Mouse (Mus musculus): ENCODE data around the gene Trim29. TPM values are rescaled to one million over a fixed set of nuclear protein-coding genes. Genes with fewer than 3 reads are reported as not detected.

Gene Trim29
- total and polyA plus RNA-seq, 3 experiments = not detected

GRCm38 (mm10) chr9:43293058-43293457 lies 17.6 kb upstream of the Trim29 start:
- no peaks in the 10 kb centered on the region for H3K36me3 ChIP-seq (ENCODE audit: control insufficient read depth in 1 of 2, insufficient read depth in 2 of 2, low read length in 2 of 2)
- H3K79me2 ChIP-seq (ENCODE audit: control insufficient read depth, insufficient read depth, low read length, poor library complexity) = no peaks in the 10 kb centered on the region
- H3K9me3 ChIP-seq (replicated peaks; ENCODE audit: insufficient read depth, low read length) = no peaks in the 10 kb centered on the region
- TF ChIP-seq POLR2AphosphoS2 (IDR thresholded peaks at IDR 0.05; ENCODE audit: low read length) (no peak), ZNF384 (IDR thresholded peaks at IDR 0.05; ENCODE audit: low read depth, low read length) (no peak), GABPA (IDR thresholded peaks at IDR 0.05; ENCODE audit: low read depth, low read length) (no peak), TAL1 (IDR thresholded peaks at IDR 0.05; ENCODE audit: low read length) (no peak), USF2 (IDR thresholded peaks at IDR 0.05; ENCODE audit: borderline replicate concordance in 1 of 2, insufficient read depth in 1 of 2, low read depth in 1 of 2, low read length in 2 of 2) (no peak), MAFK (IDR thresholded peaks at IDR 0.05; ENCODE audit: borderline replicate concordance, low read depth, low read length) (no peak), TCF12 (IDR thresholded peaks at IDR 0.05; ENCODE audit: low read depth, low read length) (no peak), RAD21 (IDR thresholded peaks at IDR 0.05; ENCODE audit: low read depth, low read length) (no peak), ZKSCAN1 (IDR thresholded peaks at IDR 0.05; ENCODE audit: low read depth, low read length) (no peak), NRF1 (IDR thresholded peaks at IDR 0.05; ENCODE audit: insufficient read depth, low read depth, low read length, poor library complexity, severe bottlenecking) (no peak), POLR2A (IDR thresholded peaks at IDR 0.05; ENCODE audit: control insufficient read depth in 1 of 2, insufficient read depth in 1 of 2, low read depth in 1 of 2, low read length in 2 of 2, poor library complexity in 1 of 2) (no peak), GATA1 (IDR thresholded peaks at IDR 0.05; ENCODE audit: low read depth, low read length) (no peak), TBP (IDR thresholded peaks at IDR 0.05; ENCODE audit: low read depth, low read length) (no peak)
- H3K27ac ChIP-seq (ENCODE audit: control insufficient read depth, low read depth, low read length) = no peak overlapping the region
- H3K4me3 ChIP-seq (ENCODE audit: control insufficient read depth in 1 of 2, insufficient read depth in 1 of 2, low read depth in 2 of 2, low read length in 2 of 2) = no peak overlapping the region
- H3K9ac ChIP-seq (ENCODE audit: control insufficient read depth, low read depth, low read length, poor library complexity, severe bottlenecking) = no peak overlapping the region
- no peaks in the 10 kb centered on the region for H3K4me1 ChIP-seq (ENCODE audit: control insufficient read depth in 1 of 2, insufficient read depth in 2 of 2, low read length in 2 of 2)
- peaks cover 6 to 7% of the 10 kb centered on the region in 2 experiments; a peak in 3 of 4 replicates for H3K27me3 ChIP-seq (ENCODE audit: control insufficient read depth in 1 of 2, insufficient read depth in 2 of 2, low read length in 2 of 2)
- DNase-seq (ENCODE audit: low read depth, low spot score) = no peak

GRCm38 (mm10) chr9:43300394-43300793 lies 10.3 kb upstream of the Trim29 start:
- no peak overlapping the region for H3K9ac ChIP-seq (ENCODE audit: control insufficient read depth, low read depth, low read length, poor library complexity, severe bottlenecking)
- H3K27me3 ChIP-seq (ENCODE audit: control insufficient read depth in 1 of 2, insufficient read depth in 2 of 2, low read length in 2 of 2) = peaks cover 0 to 1% of the 10 kb centered on the region in 2 experiments; a peak in 2 of 4 replicates
- H3K27ac ChIP-seq (ENCODE audit: control insufficient read depth, low read depth, low read length) = no peak overlapping the region
- no peak overlapping the region for H3K4me3 ChIP-seq (ENCODE audit: control insufficient read depth in 1 of 2, insufficient read depth in 1 of 2, low read depth in 2 of 2, low read length in 2 of 2)
- H3K9me3 ChIP-seq (replicated peaks; ENCODE audit: insufficient read depth, low read length) = no peaks in the 10 kb centered on the region
- TF ChIP-seq MAX (IDR thresholded peaks at IDR 0.05; ENCODE audit: low read length) = no peak
- TF ChIP-seq CHD2 (IDR thresholded peaks at IDR 0.05; ENCODE audit: low read length) = no peak
- no peak for TF ChIP-seq JUND (IDR thresholded peaks at IDR 0.05; ENCODE audit: low read depth, low read length)
- no peak for TF ChIP-seq MAFK (IDR thresholded peaks at IDR 0.05; ENCODE audit: borderline replicate concordance, low read depth, low read length)
- TF ChIP-seq TCF12 (IDR thresholded peaks at IDR 0.05; ENCODE audit: low read depth, low read length) = no peak
- TF ChIP-seq CTCF (IDR thresholded peaks at IDR 0.05 in 2 of 3, conservative IDR thresholded peaks at IDR 0.05 in 1 of 3; ENCODE audit: control insufficient read depth in 1 of 3, insufficient read depth in 1 of 3, low read depth in 2 of 3, low read length in 3 of 3, poor library complexity in 1 of 3, severe bottlenecking in 1 of 3) = no peak
- TF ChIP-seq ZKSCAN1 (IDR thresholded peaks at IDR 0.05; ENCODE audit: low read depth, low read length) = no peak
- TF ChIP-seq MAZ (IDR thresholded peaks at IDR 0.05; ENCODE audit: low read depth, low read length) = no peak
- no peak for TF ChIP-seq POLR2AphosphoS5 (IDR thresholded peaks at IDR 0.05; ENCODE audit: borderline replicate concordance, low read depth, low read length)
- TF ChIP-seq TBP (IDR thresholded peaks at IDR 0.05; ENCODE audit: low read depth, low read length) = no peak
- TF ChIP-seq GABPA (IDR thresholded peaks at IDR 0.05; ENCODE audit: low read depth, low read length) = no peak
- no peak for TF ChIP-seq NRF1 (IDR thresholded peaks at IDR 0.05; ENCODE audit: insufficient read depth, low read depth, low read length, poor library complexity, severe bottlenecking)
- TF ChIP-seq NELFE (IDR thresholded peaks at IDR 0.05; ENCODE audit: low read depth, low read length) = no peak
- no peak for TF ChIP-seq MEF2A (IDR thresholded peaks at IDR 0.05; ENCODE audit: extremely low read depth, insufficient replicate concordance, low read depth, low read length, poor library complexity, severe bottlenecking)
- TF ChIP-seq HCFC1 (IDR thresholded peaks at IDR 0.05; ENCODE audit: low read depth, low read length) = no peak
- TF ChIP-seq UBTF (IDR thresholded peaks at IDR 0.05; ENCODE audit: borderline replicate concordance, insufficient read depth, low read depth, low read length) = no peak
- H3K4me1 ChIP-seq (ENCODE audit: control insufficient read depth in 1 of 2, insufficient read depth in 2 of 2, low read length in 2 of 2) = no peaks in the 10 kb centered on the region
- no peak for DNase-seq (ENCODE audit: low read depth, low spot score)
- no peaks in the 10 kb centered on the region for H3K36me3 ChIP-seq (ENCODE audit: control insufficient read depth in 1 of 2, insufficient read depth in 2 of 2, low read length in 2 of 2)
- H3K79me2 ChIP-seq (ENCODE audit: control insufficient read depth, insufficient read depth, low read length, poor library complexity) = no peaks in the 10 kb centered on the region

Measured in MEL (cell line).